Mouse (Mus musculus): Measurements from ENCODE around the gene Wdfy1. TPM values are rescaled to one million over a fixed set of nuclear protein-coding genes. Genes with fewer than 3 reads are reported as not detected.

Gene Wdfy1
- polyA plus RNA-seq, 1 experiment = 99.0 TPM

GRCm38 (mm10) chr1:79657411-79657810 is 118.5 kb downstream of the Wdfy1 start:
- no peak for TF ChIP-seq GATA1 (IDR thresholded peaks at IDR 0.05; ENCODE audit: low read length)

GRCm38 (mm10) chr1:79655819-79656555 is 120.0 kb downstream of the Wdfy1 start:
- TF ChIP-seq GATA1 (IDR thresholded peaks at IDR 0.05; ENCODE audit: low read length) = no peak

- TF ChIP-seq GATA1 (IDR thresholded peaks at IDR 0.05; ENCODE audit: low read length) = no peak
Observed at GRCm38 (mm10) chr1:79654948-79655347, 121.0 kb downstream of the Wdfy1 start.

Other genes with a start within 250 kb of the Wdfy1 start
- gene Ap1s3, start 104.2 kb downstream of the Wdfy1 start, polyA plus RNA-seq (2012) = 2.1 and 2.8 TPM in 2 replicates
- gene Mrpl44, start 125 bp downstream of the Wdfy1 start, polyA plus RNA-seq (2012) = 57.7 and 61.1 TPM in 2 replicates
- gene Serpine2, start 85.0 kb upstream of the Wdfy1 start, polyA plus RNA-seq (2012) = not detected in 2 replicates